Mouse (Mus musculus): ENCODE data around the gene Usp42.

- TF ChIP-seq POLR2A (IDR thresholded peaks at IDR 0.05; ENCODE audit: insufficient read length, low read depth) (no peak), POLR2AphosphoS2 (IDR thresholded peaks at IDR 0.05; ENCODE audit: insufficient read length, low read depth) (no peak), MYOG (IDR thresholded peaks at IDR 0.05; ENCODE audit: control insufficient read depth in 1 of 3, insufficient read depth in 1 of 3, insufficient read length in 2 of 3, low read depth in 2 of 3) (no peak), USF1 (IDR thresholded peaks at IDR 0.05; ENCODE audit: low read depth) (no peak), TCF12 (IDR thresholded peaks at IDR 0.05; ENCODE audit: insufficient read depth, poor library complexity, severe bottlenecking) (no peak), E2F4 (IDR thresholded peaks at IDR 0.05; ENCODE audit: insufficient read depth) (no peak)
Observed at GRCm38 (mm10) chr5:143730915-143731314, 1.2 kb downstream of the Usp42 start.

All from myocyte (in vitro differentiated cells).